Mouse (Mus musculus) midbrain, postnatal 0 days (tissue): Measurements from ENCODE around the gene Camta1. TPM values are rescaled to one million over a fixed set of nuclear protein-coding genes. Genes with fewer than 3 reads are reported as not detected.

Experiments used
- ATAC-seq: fragments of 200-750 bp; cut with Nextera tagmentation; 2 replicates; pipeline ENCODE4 v1.8.0; 2017; ENCODE audit warnings: moderate number of reproducible peaks, mild to moderate bottlenecking, moderate TSS enrichment, moderate library complexity; ENCODE audit not compliant: low FRiP score
- DNase-seq: peaks from one replicate; pipeline ENCODE4 v3.0.0-alpha.2; 2015; ENCODE audit warnings: low spot score
- H3K27ac ChIP-seq: fragments of 300-500 bp; sonication (generic); 2 replicates; pipeline ENCODE4 v1.5.1; 2014; ENCODE audit warnings: low read depth, mild to moderate bottlenecking, low read length, mixed read lengths
- H3K27me3 ChIP-seq: fragments of 300-500 bp; sonication (generic); 2 replicates; pipeline ENCODE4 v1.6.1; 2014; ENCODE audit warnings: low read length, control low read depth, mixed read lengths; ENCODE audit not compliant: insufficient read depth
- H3K36me3 ChIP-seq: fragments of 300-500 bp; sonication (generic); 2 replicates; pipeline ENCODE4 v1.6.1; 2014; ENCODE audit warnings: low read length, control low read depth, mixed read lengths; ENCODE audit not compliant: insufficient read depth
- H3K4me1 ChIP-seq: fragments of 300-500 bp; sonication (generic); 2 replicates; pipeline ENCODE4 v1.6.1; 2014; ENCODE audit warnings: mild to moderate bottlenecking, control low read depth, antibody characterized with exemption, low read length, mixed read lengths; ENCODE audit not compliant: insufficient read depth
- H3K4me2 ChIP-seq: fragments of 300-500 bp; sonication (generic); 2 replicates; pipeline ENCODE4 v1.6.1; 2014; ENCODE audit warnings: low read depth, mild to moderate bottlenecking, low read length, mixed read lengths; ENCODE audit not compliant: poor library complexity, severe bottlenecking
- H3K4me3 ChIP-seq: fragments of 300-500 bp; sonication (generic); 2 replicates; pipeline ENCODE4 v1.5.1; 2014; ENCODE audit warnings: low read depth, mild to moderate bottlenecking, low read length, moderate library complexity
- H3K9ac ChIP-seq: fragments of 300-500 bp; sonication (generic); replicated peaks from 2 replicates; pipeline ENCODE4 v1.6.1; 2014; ENCODE audit warnings: mild to moderate bottlenecking, low read length, moderate library complexity, mixed read lengths; ENCODE audit not compliant: poor library complexity, severe bottlenecking
- H3K9me3 ChIP-seq: fragments of 300-500 bp; sonication (generic); 2 replicates; pipeline ENCODE4 v1.6.1; 2016; ENCODE audit warnings: low read length, control low read depth
- CTCF ChIP-seq: IDR thresholded peaks from 2 replicates; pipeline ENCODE4 v1.5.1; 2016; ENCODE audit warnings: antibody characterized with exemption, mild to moderate bottlenecking
- WGBS: fragments of 180-500 bp; shearing (Covaris S2); extraction: QIAGEN DNeasy Blood & Tissue Kit; methylation state at CpG from one replicate; pipeline ENCODE4 v1.1.7; 2014; 5-methylcytosine and 5-hydroxymethylcytosine counted together
- polyA plus RNA-seq: library from polyadenylated mRNA; unstranded; fragments of >200 nt; fragmentation: Nextera tagmentation; extraction: Ambion mirVana; gene quantifications from 2 replicates; pipeline ENCODE4 v1.2.1, GENCODE M21; 2015
- total RNA-seq: library from RNA; depleted of rRNA; stranded (reverse); fragments of >200 nt; gene quantifications from 2 replicates; pipeline ENCODE4 v1.2.3, GENCODE M21; 2014

The Camta1 gene
- total and polyA plus RNA-seq, 2 experiments from 2014 or later, result 140 to 153 TPM

DNA sequence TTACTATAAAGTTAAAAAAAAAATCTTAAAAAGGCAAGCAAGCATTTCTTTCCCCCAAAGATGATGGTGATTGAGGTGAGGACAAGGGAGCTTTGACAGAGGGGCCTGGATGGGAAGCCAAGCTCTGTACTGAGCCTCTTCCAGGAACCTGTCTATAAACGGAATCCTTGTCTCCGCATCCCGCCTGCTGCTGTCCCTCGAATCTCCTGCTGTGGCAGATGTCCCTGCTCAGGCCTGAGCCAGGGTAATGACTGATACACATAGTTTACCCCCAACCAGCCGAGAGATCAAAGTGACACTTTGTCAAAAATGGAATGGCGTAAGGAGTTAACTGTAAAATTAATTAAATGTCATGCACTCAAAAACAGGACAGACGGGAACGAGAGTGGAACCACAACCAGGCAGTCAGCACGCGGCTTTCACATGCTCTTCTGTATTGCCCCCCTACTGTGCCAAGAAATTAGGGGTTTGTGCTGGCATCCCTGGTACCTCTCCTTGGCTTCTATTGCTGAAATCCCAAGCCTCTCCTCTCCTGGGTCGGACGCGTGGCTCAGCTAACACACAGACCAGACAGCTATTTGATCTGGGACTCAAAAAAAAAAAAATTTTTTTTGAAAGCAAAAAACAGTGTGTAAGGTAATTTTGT is 37.0 kb upstream of the Camta1 start:
- H3K4me1 ChIP-seq, result no peaks in the 10 kb centered on the region
- H3K9me3 ChIP-seq, result no peaks in the 10 kb centered on the region
- no peak for TF ChIP-seq CTCF
- H3K4me2 ChIP-seq, result no peak overlapping the region
- H3K4me3 ChIP-seq, result no peak overlapping the region
- no peaks in the 10 kb centered on the region for H3K27me3 ChIP-seq
- DNase-seq (peak; percentile 28), ATAC-seq (no peak)
- no peak overlapping the region for H3K27ac ChIP-seq
- no peak overlapping the region for H3K9ac ChIP-seq
- 35% methylated on average over 13 of the region's 13 CpGs for WGBS
- H3K36me3 ChIP-seq, result no peaks in the 10 kb centered on the region

DNA sequence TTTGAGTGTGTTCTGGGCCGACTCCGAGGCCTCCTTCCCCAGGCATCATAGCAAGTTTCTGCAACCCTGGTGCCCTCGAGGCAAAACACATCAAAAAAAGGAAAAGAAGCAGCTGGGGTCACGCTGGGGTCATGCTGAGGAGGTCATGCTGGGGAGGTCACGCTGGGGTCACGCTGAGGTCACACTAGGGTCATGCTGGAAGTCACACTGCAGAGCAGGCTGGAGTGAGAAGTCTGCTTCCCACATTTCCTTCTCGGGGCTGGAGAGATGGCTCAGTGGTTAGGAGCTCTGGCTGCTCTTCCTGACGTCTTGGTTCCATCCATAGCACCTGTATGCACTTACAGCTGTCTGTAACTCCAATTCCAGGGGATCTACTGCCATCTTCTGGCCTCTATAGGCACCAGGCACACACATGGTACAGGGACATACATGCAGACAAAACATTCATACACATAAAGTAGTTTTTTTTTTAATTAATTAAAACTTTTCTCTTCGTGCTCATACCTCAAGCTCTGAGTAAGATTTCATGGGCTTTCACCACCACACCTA is 35.5 kb upstream of the Camta1 start:
- DNase-seq, result no peak

DNA sequence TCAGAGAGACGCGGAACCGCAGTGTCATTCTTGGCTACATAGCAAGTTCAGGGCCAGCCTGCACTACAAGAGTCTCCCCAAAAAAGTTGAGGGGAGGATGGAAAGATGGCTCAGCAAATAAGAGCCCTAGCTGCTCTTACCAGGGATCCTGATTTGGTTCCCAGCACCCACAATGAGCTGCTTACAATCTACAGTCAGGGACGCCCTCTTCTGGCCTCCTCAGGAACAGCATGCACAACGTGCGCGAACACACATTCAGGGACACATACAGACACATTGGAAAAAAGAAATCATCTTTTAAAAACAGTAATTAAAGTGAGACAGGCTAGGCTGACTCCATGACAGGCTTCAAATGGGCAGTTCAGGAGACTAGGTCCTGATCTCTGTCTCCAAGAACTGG is 33.9 kb upstream of the Camta1 start:
- Histone ChIP-seq H3K4me3 (no peak overlapping the region), H3K9ac (no peak overlapping the region), H3K27ac (no peak overlapping the region), H3K4me1 (no peaks in the 10 kb centered on the region), H3K27me3 (no peaks in the 10 kb centered on the region), H3K36me3 (no peaks in the 10 kb centered on the region), H3K9me3 (no peaks in the 10 kb centered on the region), H3K4me2 (no peak overlapping the region)
- ATAC-seq (no peak), DNase-seq (no peak)
- TF ChIP-seq CTCF, result peak; percentile 17
- 94% methylated on average over 7 of the region's 7 CpGs for WGBS

More for the DNA sequence above, 35.5 kb upstream of the Camta1 start:
- 71% methylated on average over 9 of the region's 9 CpGs for WGBS
- Histone ChIP-seq H3K9ac (no peak overlapping the region), H3K27ac (no peak overlapping the region), H3K4me1 (no peaks in the 10 kb centered on the region), H3K9me3 (no peaks in the 10 kb centered on the region), H3K4me3 (no peak overlapping the region), H3K4me2 (no peak overlapping the region), H3K36me3 (no peaks in the 10 kb centered on the region), H3K27me3 (no peaks in the 10 kb centered on the region)
- no peak for ATAC-seq
- peak; percentile 38 for TF ChIP-seq CTCF

DNA sequence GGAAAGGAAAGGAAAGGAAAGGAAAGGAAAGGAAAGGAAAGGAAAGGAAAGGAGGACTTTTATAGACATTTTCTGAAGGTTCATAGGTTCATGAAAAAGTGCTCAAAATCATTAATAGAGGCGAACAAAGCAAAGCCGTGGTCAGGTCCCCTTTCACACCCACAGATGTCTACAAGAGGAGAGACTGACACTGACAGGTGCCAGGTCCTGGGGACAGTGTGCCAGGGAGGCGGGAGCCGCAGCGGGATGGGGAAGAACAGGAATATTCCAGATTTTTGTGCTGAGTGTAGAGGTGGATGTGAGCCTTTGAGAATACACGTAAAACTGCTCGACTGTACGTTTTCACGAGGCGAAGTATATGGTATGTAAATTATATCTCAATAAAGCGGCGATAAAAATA is 33.2 kb upstream of the Camta1 start:
- DNase-seq, result no peak
- no peak for ATAC-seq
- 94% methylated on average over 12 of the region's 12 CpGs for WGBS

DNA sequence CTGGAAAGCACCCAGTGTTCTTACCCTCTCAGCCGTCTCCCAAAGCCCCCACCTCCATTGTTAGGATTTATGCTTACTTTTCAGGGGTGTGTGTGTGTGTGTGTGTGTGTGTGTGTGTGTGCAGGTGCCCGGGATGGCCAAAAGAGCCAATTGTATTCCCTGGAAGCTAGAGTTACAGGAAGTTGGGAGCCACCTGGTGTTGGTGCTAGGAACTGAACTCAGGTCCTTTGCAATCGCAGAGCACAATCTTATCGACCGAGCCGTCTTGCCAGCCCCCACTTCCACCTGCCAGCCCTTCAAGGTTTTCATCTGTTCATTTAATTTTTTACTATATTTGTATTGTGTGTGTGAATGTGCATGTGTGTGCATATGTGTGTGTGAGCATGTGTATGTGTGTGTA is 31.6 kb upstream of the Camta1 start:
- WGBS, result 80% methylated on average over 6 of the region's 6 CpGs
- no peak overlapping the region for H3K4me3 ChIP-seq
- no peak overlapping the region for H3K4me2 ChIP-seq
- H3K4me1 ChIP-seq, result no peaks in the 10 kb centered on the region
- peak; percentile 46 for TF ChIP-seq CTCF
- no peak for ATAC-seq
- H3K9ac ChIP-seq, result no peak overlapping the region
- no peak for DNase-seq
- H3K36me3 ChIP-seq, result no peaks in the 10 kb centered on the region
- H3K27me3 ChIP-seq, result no peaks in the 10 kb centered on the region
- no peaks in the 10 kb centered on the region for H3K9me3 ChIP-seq
- no peak overlapping the region for H3K27ac ChIP-seq

More for the DNA sequence above, 33.2 kb upstream of the Camta1 start:
- H3K4me2 ChIP-seq, result no peak overlapping the region
- no peaks in the 10 kb centered on the region for H3K4me1 ChIP-seq
- H3K9me3 ChIP-seq, result no peaks in the 10 kb centered on the region
- no peak for TF ChIP-seq CTCF
- H3K9ac ChIP-seq, result no peak overlapping the region
- no peak overlapping the region for H3K4me3 ChIP-seq
- no peaks in the 10 kb centered on the region for H3K27me3 ChIP-seq
- H3K36me3 ChIP-seq, result no peaks in the 10 kb centered on the region
- no peak overlapping the region for H3K27ac ChIP-seq

DNA sequence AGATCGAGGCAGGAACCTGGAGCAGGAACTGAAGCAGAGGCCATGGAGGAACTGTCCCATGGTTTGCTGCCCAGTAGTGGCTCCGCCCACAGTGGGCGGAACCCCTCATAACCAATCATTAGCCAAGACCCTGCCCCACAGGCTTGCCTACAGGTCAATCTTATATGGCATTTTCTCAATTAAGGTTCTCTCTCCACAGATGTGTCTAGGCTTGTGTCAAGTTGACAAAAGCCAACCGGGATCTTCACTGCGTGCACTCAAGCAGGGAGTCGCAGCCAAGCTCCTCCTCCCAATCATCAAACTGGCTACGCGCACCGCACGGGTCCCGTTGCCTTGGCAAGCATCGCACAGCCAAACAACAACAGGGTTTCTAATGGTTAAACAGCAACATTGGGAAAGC is 19.9 kb upstream of the Camta1 start:
- no peak for ATAC-seq
- no peak overlapping the region for H3K9ac ChIP-seq
- H3K36me3 ChIP-seq, result no peaks in the 10 kb centered on the region
- no peak for DNase-seq
- no peak for TF ChIP-seq CTCF
- no peak overlapping the region for H3K27ac ChIP-seq
- WGBS, result 93% methylated on average over 12 of the region's 12 CpGs
- no peak overlapping the region for H3K4me2 ChIP-seq
- H3K4me3 ChIP-seq, result no peak overlapping the region
- no peaks in the 10 kb centered on the region for H3K4me1 ChIP-seq
- H3K9me3 ChIP-seq, result no peaks in the 10 kb centered on the region
- no peaks in the 10 kb centered on the region for H3K27me3 ChIP-seq
